Comparison of ENCODE assay signal across 14 mouse cellular contexts in genomic region chr2:18139646-18140045, GRCm38 (mm10).
"Had no signal": no experiment of that assay in that cellular context is flagged by ENCODE, and none has a peak within 500 bp of the region (broad histone marks: within the 10 kb centered on the region; RNA-seq: fewer than 3 reads in every experiment).

No protein-coding gene starts in this region.

- H3K9me3 ChIP-seq: limb, embryonic 15.5 days; liver, embryonic 15.5 days; megakaryocyte, embryonic 14.5 days; midbrain, embryonic 12.5 days; neural tube, embryonic 13.5 days had no signal

- H3K9ac ChIP-seq: limb, embryonic 15.5 days; liver, embryonic 15.5 days; midbrain, embryonic 12.5 days; neural tube, embryonic 13.5 days had no signal

- H3K27ac ChIP-seq: limb, embryonic 15.5 days; liver, embryonic 15.5 days; macrophage; midbrain, embryonic 12.5 days; neural tube, embryonic 13.5 days had no signal

- ATAC-seq: intestine, embryonic 16.5 days; midbrain, embryonic 16.5 days had no signal

- H3K4me3 ChIP-seq: limb, embryonic 15.5 days; liver, embryonic 15.5 days; megakaryocyte, embryonic 14.5 days; midbrain, embryonic 12.5 days; neural tube, embryonic 13.5 days had no signal

- H3K4me1 ChIP-seq: limb, embryonic 15.5 days; liver, embryonic 15.5 days; megakaryocyte, embryonic 14.5 days; midbrain, embryonic 12.5 days; neural tube, embryonic 13.5 days had no signal

- H3K27me3 ChIP-seq: limb, embryonic 15.5 days; liver, embryonic 15.5 days; megakaryocyte, embryonic 14.5 days; midbrain, embryonic 12.5 days; neural tube, embryonic 13.5 days had no signal

- DNase-seq: kidney, adult 2 months; kidney, postnatal 25 days; layer of hippocampus, adult 9-11 months; layer of hippocampus, postnatal 36 days; retina, postnatal 1 day; thymus, postnatal 36 days had no signal

- H3K4me2 ChIP-seq: limb, embryonic 15.5 days; liver, embryonic 15.5 days; midbrain, embryonic 12.5 days; neural tube, embryonic 13.5 days had no signal
